Mouse (Mus musculus): Measurements from ENCODE around the gene Rtp2. TPM values are rescaled to one million over a fixed set of nuclear protein-coding genes. Genes with fewer than 3 reads are reported as not detected.

Rtp2 gene
- total RNA-seq, 2 experiments from 2014 or later, result 0.32 to 0.54 TPM

GRCm38 (mm10) chr16:23967301-23967700 lies 35.1 kb upstream of the Rtp2 start:
- H3K4me3 ChIP-seq, result no peak overlapping the region
- peak; percentile 75 for TF ChIP-seq CTCF (conservative IDR thresholded peaks at IDR 0.05)

DNA sequence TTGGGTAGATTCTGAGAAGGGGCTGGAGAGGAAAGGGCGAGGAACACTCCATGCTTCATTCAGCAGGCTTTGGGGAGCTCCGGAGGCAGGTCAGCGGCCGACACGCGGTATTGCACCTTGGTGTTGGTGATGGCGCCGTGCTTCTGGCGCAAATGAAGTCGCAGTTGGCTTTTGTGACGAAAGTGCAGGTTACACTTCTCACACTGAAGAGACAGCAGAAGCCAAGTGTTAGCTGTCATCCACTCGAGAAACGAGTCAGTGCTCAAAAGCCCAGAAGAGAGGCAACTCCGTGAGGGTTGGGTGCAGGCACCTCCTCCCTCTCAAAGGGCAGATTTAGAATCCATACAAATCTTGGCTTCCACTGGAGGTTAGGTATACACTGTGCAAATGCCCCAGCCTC lies 33.9 kb upstream of the Rtp2 start:
- TF ChIP-seq CTCF (conservative IDR thresholded peaks at IDR 0.05), result no peak
- Histone ChIP-seq H3K27ac (no peak overlapping the region), H3K4me3 (no peak overlapping the region)
- no peak for DNase-seq (ENCODE audit: low spot score in 2 of 2)

More at GRCm38 (mm10) chr16:23967301-23967700, 35.1 kb upstream of the Rtp2 start:
- no peak for DNase-seq (ENCODE audit: low spot score in 2 of 2)
- H3K27ac ChIP-seq, result no peak overlapping the region

- no peak for DNase-seq (ENCODE audit: low spot score in 2 of 2)
- 0 out of 2 replicates have a peak overlapping the region, but pooled peaks have one; percentile 15 for H3K27ac ChIP-seq
- TF ChIP-seq CTCF (conservative IDR thresholded peaks at IDR 0.05), result no peak
- H3K4me3 ChIP-seq, result no peak overlapping the region
These were observed 32.6 kb upstream of the Rtp2 start for GRCm38 (mm10) chr16:23964706-23965367.

GRCm38 (mm10) chr16:23963896-23964668 lies 31.9 kb upstream of the Rtp2 start:
- DNase-seq (ENCODE audit: low spot score in 2 of 2), result no peak
- TF ChIP-seq CTCF (conservative IDR thresholded peaks at IDR 0.05), result peak; percentile 37
- peak overlapping the region; percentile 15; the same call in 1 of the 2 replicates for H3K27ac ChIP-seq
- no peak overlapping the region for H3K4me3 ChIP-seq

- peak; percentile 74 for TF ChIP-seq CTCF (conservative IDR thresholded peaks at IDR 0.05)
- H3K27ac ChIP-seq, result no peak overlapping the region
- no peak for DNase-seq (ENCODE audit: low spot score in 2 of 2)
- H3K4me3 ChIP-seq, result no peak overlapping the region
These were observed 30.2 kb upstream of the Rtp2 start for GRCm38 (mm10) chr16:23962401-23962800.

GRCm38 (mm10) chr16:23958938-23959337 lies 26.7 kb upstream of the Rtp2 start:
- Histone ChIP-seq H3K4me3 (no peak overlapping the region), H3K27ac (no peak overlapping the region)
- TF ChIP-seq CTCF (conservative IDR thresholded peaks at IDR 0.05), result peak; percentile 52
- DNase-seq (ENCODE audit: low spot score in 2 of 2), result no peak

- no peak overlapping the region for H3K4me3 ChIP-seq
- no peak for DNase-seq (ENCODE audit: low spot score in 2 of 2)
- no peak for TF ChIP-seq CTCF (conservative IDR thresholded peaks at IDR 0.05)
- H3K27ac ChIP-seq, result no peak overlapping the region
These were observed 21.7 kb upstream of the Rtp2 start for GRCm38 (mm10) chr16:23953959-23954260.

DNA sequence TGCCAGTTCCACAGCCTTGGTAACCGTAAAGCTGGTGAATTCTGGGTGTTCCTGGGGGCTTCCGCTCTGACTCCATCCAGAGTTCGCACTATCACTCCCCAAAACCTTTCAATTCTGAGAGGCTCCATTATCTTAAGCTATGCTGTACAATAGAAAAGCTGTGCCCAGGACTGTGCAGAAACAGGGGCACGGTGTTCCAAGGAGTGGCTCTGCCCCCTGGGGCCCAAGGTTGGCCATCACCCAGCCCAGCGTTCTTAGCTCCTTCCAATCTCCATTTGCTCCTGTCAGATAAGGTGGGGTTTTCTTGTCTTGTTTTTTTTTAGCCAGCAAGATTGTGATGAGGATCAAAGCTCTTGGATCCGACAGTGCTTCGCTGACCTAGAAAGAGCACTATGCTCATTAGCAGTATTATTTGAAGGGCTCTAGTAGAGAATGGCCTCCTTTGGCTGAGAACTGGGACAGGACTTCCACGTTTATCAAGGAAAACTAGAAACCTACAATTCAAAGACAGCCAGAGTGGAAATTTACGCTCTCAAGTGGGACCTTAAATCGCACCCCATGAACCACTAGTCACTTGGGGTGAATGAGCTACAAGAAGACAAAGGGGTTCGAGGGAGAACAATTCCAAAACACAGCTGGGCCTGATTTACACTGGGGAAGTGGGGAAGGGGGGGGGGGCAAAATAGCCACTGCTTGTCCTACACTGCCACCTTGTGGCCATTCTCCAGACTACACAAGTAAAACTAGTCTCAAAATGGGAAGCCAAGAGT lies 21.2 kb upstream of the Rtp2 start:
- Histone ChIP-seq H3K27ac (peak overlapping the region; percentile 83), H3K4me3 (no peak overlapping the region)
- TF ChIP-seq CTCF (conservative IDR thresholded peaks at IDR 0.05), result peak; percentile 82
- DNase-seq (ENCODE audit: low spot score in 2 of 2), result peak in 1 of 2 experiments; percentile 66

- no peak overlapping the region for H3K4me3 ChIP-seq
- no peak for DNase-seq (ENCODE audit: low spot score in 2 of 2)
- no peak for TF ChIP-seq CTCF (conservative IDR thresholded peaks at IDR 0.05)
- no peak overlapping the region for H3K27ac ChIP-seq
These were observed 20.0 kb upstream of the Rtp2 start for GRCm38 (mm10) chr16:23952101-23952727.

- no peak overlapping the region for H3K27ac ChIP-seq
- DNase-seq (ENCODE audit: low spot score in 2 of 2), result no peak
- no peak overlapping the region for H3K4me3 ChIP-seq
- peak; percentile 57; the same call in 1 of the 2 replicates for TF ChIP-seq CTCF (conservative IDR thresholded peaks at IDR 0.05)
These were observed 15.5 kb upstream of the Rtp2 start for GRCm38 (mm10) chr16:23947654-23948053.

DNA sequence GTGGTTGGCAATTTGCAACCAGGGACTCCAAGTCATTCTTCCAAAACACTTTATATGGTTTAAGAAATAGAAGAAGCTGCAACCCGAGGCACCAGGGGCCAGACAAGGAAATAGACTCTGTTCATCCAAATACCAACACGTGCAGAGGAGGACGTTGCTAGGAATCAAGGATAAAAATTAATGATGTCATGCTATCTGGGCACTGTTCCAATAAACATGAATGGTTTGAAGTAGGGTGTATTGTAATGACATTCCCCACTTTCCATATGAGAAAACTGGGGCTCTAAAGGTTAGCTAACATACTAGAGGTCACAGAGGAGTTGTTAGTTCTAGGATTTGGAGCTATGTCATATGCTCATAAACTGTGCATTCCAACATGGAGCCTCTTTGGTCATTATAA lies 12.6 kb upstream of the Rtp2 start:
- Histone ChIP-seq H3K4me3 (no peak overlapping the region), H3K27ac (no peak overlapping the region)
- DNase-seq (ENCODE audit: low spot score in 2 of 2), result no peak
- no peak for TF ChIP-seq CTCF (conservative IDR thresholded peaks at IDR 0.05)

DNA sequence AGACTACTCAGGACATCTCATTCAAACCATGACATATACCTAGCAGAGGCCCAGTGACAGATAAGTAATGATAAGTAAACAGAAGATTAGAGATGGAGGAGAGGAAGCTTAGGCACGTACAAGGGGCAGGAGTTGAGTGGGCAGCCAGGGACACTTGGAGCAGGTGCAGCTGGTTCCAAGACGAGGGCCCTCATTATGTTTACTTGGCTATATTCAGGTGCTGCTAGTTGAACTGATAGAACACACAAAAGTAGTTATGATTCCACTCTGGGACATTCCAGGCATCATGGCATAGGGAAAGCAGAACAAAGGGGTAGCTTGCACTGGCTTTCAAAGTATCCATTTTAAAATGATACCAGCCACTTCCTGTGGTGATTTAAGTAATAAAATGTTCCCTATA lies 2.2 kb upstream of the Rtp2 start:
- TF ChIP-seq CTCF (conservative IDR thresholded peaks at IDR 0.05), result no peak

DNA sequence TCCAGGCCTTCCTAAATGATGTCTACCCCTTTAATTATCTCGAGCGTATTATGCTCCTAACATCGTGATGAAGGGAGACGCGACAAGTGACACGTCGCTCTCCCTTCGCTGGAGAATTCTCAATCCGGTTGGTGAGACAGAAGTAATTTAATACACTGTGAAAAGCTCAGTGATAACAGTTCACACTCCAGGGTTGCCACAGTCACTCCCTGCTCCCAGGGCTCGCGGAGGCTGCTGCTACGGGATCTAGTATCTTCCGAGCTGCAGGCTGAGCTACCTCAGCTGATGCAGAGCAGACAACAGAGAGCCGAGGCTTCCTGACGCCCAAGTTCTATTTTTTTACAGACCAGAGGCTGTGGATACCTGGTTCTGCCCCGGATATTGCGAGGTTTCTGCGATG lies 919 bp downstream of the Rtp2 start:
- H3K27ac ChIP-seq, result no peak overlapping the region
- TF ChIP-seq CTCF (conservative IDR thresholded peaks at IDR 0.05), result no peak
- no peak for DNase-seq (ENCODE audit: low spot score in 2 of 2)
- H3K4me3 ChIP-seq, result peak overlapping the region; percentile 15; the same call in 1 of the 2 replicates

More for the DNA sequence above, 2.2 kb upstream of the Rtp2 start:
- H3K4me3 ChIP-seq, result no peak overlapping the region
- no peak for DNase-seq (ENCODE audit: low spot score in 2 of 2)
- H3K27ac ChIP-seq, result no peak overlapping the region

Data from layer of hippocampus, adult 2 months (tissue).